Mouse (Mus musculus): ENCODE data around the gene Pam. TPM values are rescaled to one million over a fixed set of nuclear protein-coding genes. Genes with fewer than 3 reads are reported as not detected.
A peak's percentile ranks its signal among the peaks of the same experiment; 100 is the strongest.

Gene Pam
- polyA plus RNA-seq, 1 experiment from 2014 or later = 76.4 TPM

DNA sequence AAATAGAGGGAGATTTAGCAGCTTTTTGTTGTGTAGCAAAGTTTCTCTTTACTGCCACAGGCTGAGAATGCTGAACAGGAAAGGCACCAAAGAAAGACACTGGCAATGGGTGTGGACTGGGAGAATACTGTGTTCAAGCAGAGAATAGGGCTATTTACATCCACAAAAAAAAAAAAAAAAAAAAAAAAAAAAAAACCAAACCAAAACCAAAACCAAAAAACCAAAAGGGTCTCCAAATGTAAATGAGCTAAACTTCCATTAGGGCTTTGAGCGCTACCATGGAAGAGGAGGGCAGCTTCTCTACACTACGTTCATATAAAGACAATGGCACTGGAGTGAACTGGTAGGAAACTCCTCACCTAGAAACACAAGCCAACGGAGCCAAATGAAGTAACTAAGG is 274.2 kb downstream of the Pam start:
- DNase-seq (ENCODE audit: low spot score) (no peak), ATAC-seq (ENCODE audit: low FRiP score, low TSS enrichment) (no peak)
- Histone ChIP-seq H3K4me2 (replicated peaks; ENCODE audit: low read depth) (no peak overlapping the region), H3K9me3 (ENCODE audit: control insufficient read depth, low read length) (no peaks in the 10 kb centered on the region), H3K4me1 (replicated peaks; ENCODE audit: control insufficient read depth, insufficient read depth) (no peaks in the 10 kb centered on the region), H3K9ac (ENCODE audit: low read length) (no peak overlapping the region), H3K4me3 (ENCODE audit: low read depth, low read length) (no peak overlapping the region), H3K36me3 (ENCODE audit: control insufficient read depth, insufficient read depth, low read length) (no peaks in the 10 kb centered on the region; the same call in 1 of the 2 replicates), H3K27ac (replicated peaks) (no peak overlapping the region), H3K27me3 (ENCODE audit: control insufficient read depth, insufficient read depth, low read length) (no peaks in the 10 kb centered on the region)
- no peak for TF ChIP-seq CTCF (IDR thresholded peaks at IDR 0.05; ENCODE audit: low read depth)
- TF ChIP-seq EP300 (optimal IDR thresholded peaks at IDR 0.05) = no peak
- WGBS = 88% methylated on average over 3 of the region's 3 CpGs

DNA sequence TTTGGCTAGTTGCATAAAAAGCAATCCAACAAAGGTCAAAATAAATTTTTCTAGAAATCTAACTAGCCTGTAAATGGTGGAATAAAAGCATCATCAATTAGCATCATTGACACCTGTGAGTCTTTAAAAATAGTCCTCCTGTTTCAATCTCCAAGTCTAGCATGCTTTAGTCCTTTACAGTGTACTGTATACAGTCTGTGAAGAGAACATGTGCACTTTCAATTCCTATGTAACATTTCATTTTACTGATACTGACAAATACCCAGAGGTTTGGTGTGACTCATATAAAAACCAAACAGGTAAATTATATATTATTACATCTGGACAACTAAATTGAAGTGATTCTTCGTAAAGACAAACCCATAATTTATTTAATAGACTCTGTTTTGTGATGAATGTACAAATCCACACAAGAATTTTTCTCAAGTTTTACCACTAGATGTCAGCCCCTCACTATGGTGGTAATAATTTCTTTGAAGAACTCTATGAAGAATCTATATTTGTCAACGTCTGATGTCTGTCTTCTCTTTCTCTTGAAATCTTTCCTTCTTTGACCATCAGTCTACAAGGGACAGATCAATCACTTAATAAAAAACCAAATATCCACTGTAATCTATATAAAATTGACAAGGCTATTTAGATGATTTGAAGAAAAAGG is 286.1 kb downstream of the Pam start:
- WGBS = 22% methylated on average over 2 of the region's 2 CpGs
- Histone ChIP-seq H3K4me3 (ENCODE audit: low read depth, low read length) (no peak overlapping the region), H3K4me1 (replicated peaks; ENCODE audit: control insufficient read depth, insufficient read depth) (no peaks in the 10 kb centered on the region), H3K9ac (ENCODE audit: low read length) (no peak overlapping the region), H3K27me3 (ENCODE audit: control insufficient read depth, insufficient read depth, low read length) (no peaks in the 10 kb centered on the region), H3K27ac (replicated peaks) (no peak overlapping the region), H3K36me3 (ENCODE audit: control insufficient read depth, insufficient read depth, low read length) (no peaks in the 10 kb centered on the region), H3K4me2 (replicated peaks; ENCODE audit: low read depth) (no peak overlapping the region), H3K9me3 (ENCODE audit: control insufficient read depth, low read length) (no peaks in the 10 kb centered on the region)
- no peak for ATAC-seq (ENCODE audit: low FRiP score, low TSS enrichment)
- TF ChIP-seq EP300 (optimal IDR thresholded peaks at IDR 0.05) (no peak), CTCF (IDR thresholded peaks at IDR 0.05; ENCODE audit: low read depth) (peak; percentile 84)
- no peak for DNase-seq (ENCODE audit: low spot score)

GRCm38 (mm10) chr1:97804520-97804919 is 290.9 kb downstream of the Pam start:
- no peaks in the 10 kb centered on the region for H3K9me3 ChIP-seq (ENCODE audit: control insufficient read depth, low read length)
- no peak overlapping the region for H3K9ac ChIP-seq (ENCODE audit: low read length)
- DNase-seq (ENCODE audit: low spot score) = no peak
- H3K4me3 ChIP-seq (ENCODE audit: low read depth, low read length) = no peak overlapping the region
- no peaks in the 10 kb centered on the region for H3K27me3 ChIP-seq (ENCODE audit: control insufficient read depth, insufficient read depth, low read length)
- no peak for ATAC-seq (ENCODE audit: low FRiP score, low TSS enrichment)
- H3K36me3 ChIP-seq (ENCODE audit: control insufficient read depth, insufficient read depth, low read length) = no peaks in the 10 kb centered on the region
- no peak for TF ChIP-seq EP300 (optimal IDR thresholded peaks at IDR 0.05)
- no peak for TF ChIP-seq CTCF (IDR thresholded peaks at IDR 0.05; ENCODE audit: low read depth)
- no peaks in the 10 kb centered on the region for H3K4me1 ChIP-seq (replicated peaks; ENCODE audit: control insufficient read depth, insufficient read depth)
- H3K27ac ChIP-seq (replicated peaks) = no peak overlapping the region
- no peak overlapping the region for H3K4me2 ChIP-seq (replicated peaks; ENCODE audit: low read depth)

DNA sequence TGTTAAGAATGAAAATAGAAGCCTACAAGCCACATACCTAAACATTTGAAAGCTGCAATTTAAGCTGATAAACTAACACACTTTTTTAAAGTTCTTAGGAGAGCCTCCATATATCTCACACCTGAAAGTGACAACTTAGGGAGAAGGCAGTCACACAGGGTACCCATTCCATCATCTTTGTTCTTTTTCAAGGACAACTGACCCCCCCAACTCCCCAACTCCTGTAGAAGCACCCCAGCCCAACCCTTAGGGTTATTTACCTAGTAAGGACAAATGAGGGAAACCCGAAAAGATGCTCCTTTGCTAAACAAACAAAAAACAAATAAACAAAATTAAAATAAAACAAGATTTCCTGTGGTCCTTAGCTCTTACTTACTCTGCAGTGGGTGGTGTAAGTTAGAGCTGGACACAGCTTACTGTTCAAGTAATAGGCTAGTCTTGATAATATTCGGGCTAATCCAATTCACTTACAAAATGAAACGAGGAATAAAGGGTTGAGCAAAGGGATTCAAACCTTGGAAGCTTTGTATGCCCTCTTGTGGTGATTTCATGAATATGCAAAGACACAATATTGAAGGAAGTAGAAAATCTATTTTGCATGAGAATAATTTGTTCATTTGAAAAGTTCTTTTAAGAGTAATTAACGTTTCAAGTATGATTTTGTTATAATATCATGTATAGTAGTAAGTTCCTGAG is 293.1 kb downstream of the Pam start:
- H3K4me1 ChIP-seq (replicated peaks; ENCODE audit: control insufficient read depth, insufficient read depth) = no peaks in the 10 kb centered on the region
- WGBS = 31% methylated on average over 4 of the region's 4 CpGs
- no peak overlapping the region for H3K9ac ChIP-seq (ENCODE audit: low read length)
- 0 out of 2 replicates have a peak overlapping the region, but pooled peaks have one; percentile 14 for H3K4me2 ChIP-seq (replicated peaks; ENCODE audit: low read depth)
- no peak overlapping the region for H3K27ac ChIP-seq (replicated peaks)
- H3K27me3 ChIP-seq (ENCODE audit: control insufficient read depth, insufficient read depth, low read length) = no peaks in the 10 kb centered on the region
- TF ChIP-seq EP300 (optimal IDR thresholded peaks at IDR 0.05) (no peak), CTCF (IDR thresholded peaks at IDR 0.05; ENCODE audit: low read depth) (peak; percentile 81)
- no peaks in the 10 kb centered on the region for H3K9me3 ChIP-seq (ENCODE audit: control insufficient read depth, low read length)
- no peak overlapping the region for H3K4me3 ChIP-seq (ENCODE audit: low read depth, low read length)
- no peak for ATAC-seq (ENCODE audit: low FRiP score, low TSS enrichment)
- H3K36me3 ChIP-seq (ENCODE audit: control insufficient read depth, insufficient read depth, low read length) = no peaks in the 10 kb centered on the region
- DNase-seq (ENCODE audit: low spot score) = no peak

- 56% methylated on average over 9 of the region's 9 CpGs for WGBS
- DNase-seq (ENCODE audit: low spot score) = no peak
- no peak overlapping the region for H3K27ac ChIP-seq (replicated peaks)
These were observed 299.5 kb downstream of the Pam start for GRCm38 (mm10) chr1:97795936-97796335.

GRCm38 (mm10) chr1:97794110-97794509 is 301.3 kb downstream of the Pam start:
- H3K27ac ChIP-seq (replicated peaks) = no peak overlapping the region

More at GRCm38 (mm10) chr1:97795936-97796335, 299.5 kb downstream of the Pam start:
- Histone ChIP-seq H3K9ac (ENCODE audit: low read length) (no peak overlapping the region), H3K4me2 (replicated peaks; ENCODE audit: low read depth) (no peak overlapping the region), H3K4me1 (replicated peaks; ENCODE audit: control insufficient read depth, insufficient read depth) (no peaks in the 10 kb centered on the region), H3K4me3 (ENCODE audit: low read depth, low read length) (no peak overlapping the region), H3K36me3 (ENCODE audit: control insufficient read depth, insufficient read depth, low read length) (no peaks in the 10 kb centered on the region), H3K27me3 (ENCODE audit: control insufficient read depth, insufficient read depth, low read length) (no peaks in the 10 kb centered on the region), H3K9me3 (ENCODE audit: control insufficient read depth, low read length) (no peaks in the 10 kb centered on the region)
- TF ChIP-seq CTCF (IDR thresholded peaks at IDR 0.05; ENCODE audit: low read depth) = no peak
- no peak for TF ChIP-seq EP300 (optimal IDR thresholded peaks at IDR 0.05)
- ATAC-seq (ENCODE audit: low FRiP score, low TSS enrichment) = no peak

More at GRCm38 (mm10) chr1:97794110-97794509, 301.3 kb downstream of the Pam start:
- Histone ChIP-seq H3K27me3 (ENCODE audit: control insufficient read depth, insufficient read depth, low read length) (no peaks in the 10 kb centered on the region), H3K9me3 (ENCODE audit: control insufficient read depth, low read length) (no peaks in the 10 kb centered on the region), H3K9ac (ENCODE audit: low read length) (no peak overlapping the region), H3K4me2 (replicated peaks; ENCODE audit: low read depth) (no peak overlapping the region), H3K4me1 (replicated peaks; ENCODE audit: control insufficient read depth, insufficient read depth) (no peaks in the 10 kb centered on the region), H3K4me3 (ENCODE audit: low read depth, low read length) (no peak overlapping the region), H3K36me3 (ENCODE audit: control insufficient read depth, insufficient read depth, low read length) (no peaks in the 10 kb centered on the region)
- ATAC-seq (ENCODE audit: low FRiP score, low TSS enrichment) (no peak), DNase-seq (ENCODE audit: low spot score) (no peak)
- 83% methylated on average over 3 of the region's 3 CpGs for WGBS
- TF ChIP-seq CTCF (IDR thresholded peaks at IDR 0.05; ENCODE audit: low read depth) (no peak), EP300 (optimal IDR thresholded peaks at IDR 0.05) (no peak)

Measured in stomach, postnatal 0 days (tissue).